Mouse (Mus musculus): ENCODE results near the gene Actn1. TPM values are rescaled to one million over a fixed set of nuclear protein-coding genes. Genes with fewer than 3 reads are reported as not detected.

Gene Actn1
- polyA plus RNA-seq, 1 experiment from 2014 or later: 35.2 TPM

- ATAC-seq (ENCODE audit: low FRiP score, low read depth): no peak
- Histone ChIP-seq H3K27me3 (no peaks in the 10 kb centered on the region), H3K36me3 (peaks cover 34% of the 10 kb centered on the region), H3K4me2 (replicated peaks) (no peak overlapping the region), H3K9ac (no peak overlapping the region), H3K4me1 (peaks cover 54% of the 10 kb centered on the region), H3K9me3 (no peaks in the 10 kb centered on the region), H3K27ac (no peak overlapping the region), H3K4me3 (no peak overlapping the region)
- WGBS: 89% methylated on average over 5 of the region's 5 CpGs
Observed at GRCm38 (mm10) chr12:80127191-80127762, 132.9 kb downstream of the Actn1 start.

DNA sequence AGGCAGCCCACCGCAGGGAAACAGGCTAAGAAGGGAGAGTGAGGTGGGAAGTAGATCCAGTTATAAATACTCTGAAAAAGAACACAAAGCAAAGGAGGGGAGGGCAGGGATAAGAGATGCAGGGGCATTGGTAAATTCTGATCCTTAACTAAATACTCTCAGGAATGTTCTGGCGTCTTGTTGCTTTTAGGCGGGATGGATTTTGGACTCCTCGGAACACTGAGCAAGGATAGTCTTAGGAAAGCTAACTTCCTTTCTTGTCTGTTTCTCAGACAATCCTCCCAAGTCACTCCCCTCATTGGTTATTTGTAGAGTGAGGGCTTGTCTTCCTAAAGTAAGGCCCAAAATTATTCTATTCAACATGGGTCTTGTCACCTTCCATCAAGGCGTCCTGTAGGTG, 134.9 kb downstream of the Actn1 start:
- 90% methylated on average over 5 of the region's 5 CpGs for WGBS
- Histone ChIP-seq H3K36me3 (peaks cover 45% of the 10 kb centered on the region), H3K27ac (no peak overlapping the region), H3K4me1 (peaks cover 36% of the 10 kb centered on the region), H3K4me3 (no peak overlapping the region), H3K9ac (no peak overlapping the region), H3K9me3 (no peaks in the 10 kb centered on the region), H3K4me2 (replicated peaks) (no peak overlapping the region), H3K27me3 (no peaks in the 10 kb centered on the region)
- no peak for ATAC-seq (ENCODE audit: low FRiP score, low read depth)

- Histone ChIP-seq H3K4me2 (replicated peaks) (no peak overlapping the region), H3K36me3 (peaks cover 50% of the 10 kb centered on the region), H3K4me1 (peaks cover 30% of the 10 kb centered on the region), H3K9ac (no peak overlapping the region), H3K27me3 (no peaks in the 10 kb centered on the region), H3K9me3 (no peaks in the 10 kb centered on the region), H3K4me3 (no peak overlapping the region), H3K27ac (no peak overlapping the region; the same call in 1 of the 2 replicates)
- WGBS: 66% methylated on average over 3 of the region's 3 CpGs
- no peak for ATAC-seq (ENCODE audit: low FRiP score, low read depth)
Observed at GRCm38 (mm10) chr12:80124756-80125155, 135.4 kb downstream of the Actn1 start.

- H3K4me1 ChIP-seq: peaks cover 25% of the 10 kb centered on the region
- 79% methylated on average over 3 of the region's 3 CpGs for WGBS
Observed at GRCm38 (mm10) chr12:80124211-80124610, 136.0 kb downstream of the Actn1 start.

GRCm38 (mm10) chr12:80123227-80123803, 136.9 kb downstream of the Actn1 start:
- no peaks in the 10 kb centered on the region for H3K27me3 ChIP-seq
- H3K4me2 ChIP-seq (replicated peaks): no peak overlapping the region
- no peak overlapping the region for H3K4me3 ChIP-seq
- no peak overlapping the region; the same call in 1 of the 2 replicates for H3K27ac ChIP-seq
- peak; percentile 87 for ATAC-seq (ENCODE audit: low FRiP score, low read depth)
- H3K9me3 ChIP-seq: no peaks in the 10 kb centered on the region
- H3K9ac ChIP-seq: no peak overlapping the region
- peaks cover 18% of the 10 kb centered on the region for H3K4me1 ChIP-seq
- peaks cover 55% of the 10 kb centered on the region for H3K36me3 ChIP-seq
- 54% methylated on average over 4 of the region's 4 CpGs for WGBS

More at GRCm38 (mm10) chr12:80124211-80124610, 136.0 kb downstream of the Actn1 start:
- Histone ChIP-seq H3K36me3 (peaks cover 53% of the 10 kb centered on the region), H3K9ac (no peak overlapping the region), H3K27ac (no peak overlapping the region; the same call in 1 of the 2 replicates), H3K4me3 (no peak overlapping the region), H3K4me2 (replicated peaks) (no peak overlapping the region), H3K9me3 (no peaks in the 10 kb centered on the region), H3K27me3 (no peaks in the 10 kb centered on the region)
- ATAC-seq (ENCODE audit: low FRiP score, low read depth): no peak

GRCm38 (mm10) chr12:80121438-80121837, 138.7 kb downstream of the Actn1 start:
- no peak overlapping the region for H3K9ac ChIP-seq
- no peak for ATAC-seq (ENCODE audit: low FRiP score, low read depth)
- H3K27ac ChIP-seq: no peak overlapping the region
- H3K4me1 ChIP-seq: peaks cover 36% of the 10 kb centered on the region
- H3K4me2 ChIP-seq (replicated peaks): no peak overlapping the region
- H3K4me3 ChIP-seq: no peak overlapping the region
- peaks cover 43% of the 10 kb centered on the region for H3K36me3 ChIP-seq
- 84% methylated on average over 1 of the region's 1 CpGs for WGBS
- no peaks in the 10 kb centered on the region for H3K9me3 ChIP-seq
- no peaks in the 10 kb centered on the region for H3K27me3 ChIP-seq

- 86% methylated on average over 1 of the region's 1 CpGs for WGBS
- no peak for ATAC-seq (ENCODE audit: low FRiP score, low read depth)
- no peaks in the 10 kb centered on the region for H3K27me3 ChIP-seq
- H3K4me3 ChIP-seq: no peak overlapping the region
- no peak overlapping the region for H3K9ac ChIP-seq
- H3K36me3 ChIP-seq: peaks cover 24% of the 10 kb centered on the region
- H3K9me3 ChIP-seq: no peaks in the 10 kb centered on the region
- peaks cover 38% of the 10 kb centered on the region for H3K4me1 ChIP-seq
- H3K27ac ChIP-seq: no peak overlapping the region
- H3K4me2 ChIP-seq (replicated peaks): no peak overlapping the region
Observed at GRCm38 (mm10) chr12:80118588-80118987, 141.6 kb downstream of the Actn1 start.

Other genes starting within 250 kb of the Actn1 start
- gene Zfp36l1, start 147.4 kb downstream of the Actn1 start, polyA plus RNA-seq (2015; fragmentation: Nextera tagmentation; extraction: Ambion mirVana): 134 and 146 TPM in 2 replicates
- 17.3 and 17.4 TPM in 2 replicates for gene Dcaf5, start 176.2 kb upstream of the Actn1 start, polyA plus RNA-seq (2015; fragmentation: Nextera tagmentation; extraction: Ambion mirVana)
- gene Exd2, start 202.7 kb upstream of the Actn1 start, polyA plus RNA-seq (2015; fragmentation: Nextera tagmentation; extraction: Ambion mirVana): 28.6 and 30.5 TPM in 2 replicates

Data from limb, embryonic 13.5 days (tissue).